Mouse (Mus musculus): ENCODE data around the gene Abcc9. TPM values are rescaled to one million over a fixed set of nuclear protein-coding genes. Genes with fewer than 3 reads are reported as not detected.
A peak's percentile ranks its signal among the peaks of the same experiment; 100 is the strongest.

Gene Abcc9
- total RNA-seq, 1 experiment from 2014 or later, result not detected

- ATAC-seq (replicated peaks in 1 of 2; ENCODE audit: insufficient read depth in 1 of 2, low FRiP score in 2 of 2, low TSS enrichment in 1 of 2, low read depth in 1 of 2, poor library complexity in 2 of 2, severe bottlenecking in 2 of 2), result no peak
These were observed 162.0 kb downstream of the Abcc9 start for GRCm38 (mm10) chr6:142540131-142540530.

DNA sequence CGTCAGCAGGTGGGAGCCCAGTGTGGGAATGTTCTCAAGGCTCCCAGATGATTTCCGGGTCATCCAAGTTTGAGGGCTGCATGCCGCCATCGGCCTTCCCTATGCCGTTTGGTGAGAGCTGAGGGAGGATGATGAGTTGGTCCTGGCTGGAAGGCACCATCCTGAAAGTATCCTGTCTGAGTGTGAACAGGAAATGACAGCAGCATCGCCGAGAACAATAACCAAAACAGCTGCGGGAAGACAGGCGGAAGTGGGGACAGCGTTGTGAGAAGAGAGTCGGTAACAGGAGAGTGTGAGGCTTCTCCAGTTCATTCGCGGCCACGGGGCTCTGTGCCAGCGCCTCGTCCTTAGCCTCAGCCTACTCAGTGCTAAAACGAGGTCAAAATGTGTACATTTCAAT lies 163.6 kb downstream of the Abcc9 start:
- ATAC-seq (replicated peaks in 1 of 2; ENCODE audit: insufficient read depth in 1 of 2, low FRiP score in 2 of 2, low TSS enrichment in 1 of 2, low read depth in 1 of 2, poor library complexity in 2 of 2, severe bottlenecking in 2 of 2), result peak; percentile 42 to 48; a peak in 3 of 4 replicates

Other genes starting within 250 kb of the Abcc9 start
- gene Gys2, start 229.2 kb downstream of the Abcc9 start, total RNA-seq (2017), result not detected in 2 replicates
- 55.2 and 63.5 TPM in 2 replicates for gene Ldhb, start 194.4 kb downstream of the Abcc9 start, total RNA-seq (2017)
- gene Kcnj8, start 130.7 kb downstream of the Abcc9 start, total RNA-seq (2017), result 0.65 TPM in 1 of 2 replicates, not detected in the other
- 78.5 and 109 TPM in 2 replicates for gene Cmas, start 54.4 kb upstream of the Abcc9 start, total RNA-seq (2017)
- gene Sult6b2, start 102.2 kb upstream of the Abcc9 start, total RNA-seq (2017), result not detected in 2 replicates

All from hematopoietic stem cell, adult 5-6 weeks (primary cell).